Mouse (Mus musculus) adipose tissue, adult 10 weeks (tissue): ENCODE data around the gene Idh2. TPM values are rescaled to one million over a fixed set of nuclear protein-coding genes. Genes with fewer than 3 reads are reported as not detected.

Source experiments
- polyA plus RNA-seq: library from polyadenylated mRNA; stranded (reverse); fragments of 350-450 nt; fragmentation: Illumina TruSeq; extraction: RNeasy Lipid Tissue Mini Kit (QIAGEN cat#74804); gene quantifications from one replicate; pipeline ENCODE4 v1.2.3, GENCODE M21; 2014; ENCODE audit warnings: low read depth, low replicate concordance

The Idh2 gene
- 136 TPM for polyA plus RNA-seq

DNA sequence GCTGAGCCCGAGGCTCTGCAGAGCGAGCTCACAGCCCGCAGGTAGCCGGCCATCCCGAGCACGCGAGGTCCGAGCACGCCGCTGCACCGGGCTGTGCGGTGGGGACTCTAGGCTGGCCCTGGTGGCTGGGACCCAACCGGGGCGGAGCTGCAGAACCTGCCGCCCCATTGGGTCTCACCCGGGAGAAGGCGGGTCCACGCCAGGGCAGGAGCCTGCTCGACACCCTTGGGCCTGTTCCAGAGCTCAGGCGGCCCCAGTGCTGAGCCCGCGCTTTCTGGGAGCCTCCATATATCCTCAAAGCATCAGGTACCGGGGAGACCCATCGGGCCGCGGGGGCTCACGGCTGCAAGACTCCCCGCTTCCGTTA is at the start of gene Idh2:
Gene Idh2 (minus strand): TSS at position 169 of the 367 bp plus-strand sequence.

Other genes starting within 250 kb of the Idh2 start
- 12.7 TPM for gene Ap3s2, start 194.7 kb downstream of the Idh2 start, polyA plus RNA-seq
- gene Arpin, start 180.0 kb downstream of the Idh2 start, polyA plus RNA-seq: 18.0 TPM
- 12.4 TPM for gene Zfp710, start 90.6 kb downstream of the Idh2 start, polyA plus RNA-seq
- gene Sema4b, start 71.4 kb upstream of the Idh2 start, polyA plus RNA-seq: 13.7 TPM
- gene Cib1, start 117.4 kb upstream of the Idh2 start, polyA plus RNA-seq: 89.5 TPM
- 2.5 TPM for gene Gdpgp1, start 117.5 kb upstream of the Idh2 start, polyA plus RNA-seq
- 9.4 TPM for gene Ttll13, start 131.0 kb upstream of the Idh2 start, polyA plus RNA-seq
- 36.8 TPM for gene Ngrn, start 145.8 kb upstream of the Idh2 start, polyA plus RNA-seq
- gene Vps33b, start 154.3 kb upstream of the Idh2 start, polyA plus RNA-seq: 14.3 TPM
- gene Prc1, start 179.1 kb upstream of the Idh2 start, polyA plus RNA-seq: 4.9 TPM
- 22.6 TPM for gene Rccd1, start 209.1 kb upstream of the Idh2 start, polyA plus RNA-seq
- 27.2 TPM for gene Unc45a, start 225.6 kb upstream of the Idh2 start, polyA plus RNA-seq
- gene Hddc3, start 227.7 kb upstream of the Idh2 start, polyA plus RNA-seq: 28.5 TPM